Mouse (Mus musculus): ENCODE measurements at regions not wholly inside any gene's neighbourhood (a gene's known extent, or its start where the extent isn't known, plus 50 kb on each side); places are given as distances from the start of the nearest gene placed in this dataset.
A peak's percentile ranks its signal among the peaks of the same experiment; 100 is the strongest.

- Histone ChIP-seq H3K4me3 (no peak overlapping the region), H3K9ac (no peak overlapping the region), H3K36me3 (replicated peaks) (no peaks in the 10 kb centered on the region), H3K4me2 (no peak overlapping the region), H3K4me1 (no peaks in the 10 kb centered on the region), H3K27ac (no peak overlapping the region), H3K9me3 (no peaks in the 10 kb centered on the region), H3K27me3 (replicated peaks) (no peaks in the 10 kb centered on the region)
- 91% methylated on average over 2 of the region's 2 CpGs for WGBS
- no peak for ATAC-seq (replicated peaks)
Observed at GRCm38 (mm10) chr3:147325522-147325921, 473.4 kb downstream of the Ttll7 start.

GRCm38 (mm10) chr3:147334301-147334700, 482.1 kb downstream of the Ttll7 start:
- Histone ChIP-seq H3K27me3 (replicated peaks) (no peaks in the 10 kb centered on the region), H3K4me2 (no peak overlapping the region), H3K4me1 (no peaks in the 10 kb centered on the region), H3K9ac (no peak overlapping the region), H3K4me3 (no peak overlapping the region), H3K9me3 (no peaks in the 10 kb centered on the region), H3K36me3 (replicated peaks) (no peaks in the 10 kb centered on the region), H3K27ac (no peak overlapping the region)
- 73% methylated on average over 6 of the region's 6 CpGs for WGBS
- ATAC-seq (replicated peaks): no peak

- H3K9ac ChIP-seq: no peak overlapping the region
- H3K27me3 ChIP-seq (replicated peaks): no peaks in the 10 kb centered on the region
- no peak for ATAC-seq (replicated peaks)
- H3K4me1 ChIP-seq: no peaks in the 10 kb centered on the region
- no peaks in the 10 kb centered on the region for H3K9me3 ChIP-seq
- no peak overlapping the region for H3K4me3 ChIP-seq
- WGBS: 65% methylated on average over 7 of the region's 7 CpGs
- H3K36me3 ChIP-seq (replicated peaks): no peaks in the 10 kb centered on the region
- no peak overlapping the region for H3K27ac ChIP-seq
- H3K4me2 ChIP-seq: no peak overlapping the region
Observed at GRCm38 (mm10) chr3:147335286-147335685, 483.1 kb downstream of the Ttll7 start.

GRCm38 (mm10) chr3:147339427-147339826, 487.3 kb downstream of the Ttll7 start:
- no peaks in the 10 kb centered on the region for H3K4me1 ChIP-seq
- H3K27me3 ChIP-seq (replicated peaks): no peaks in the 10 kb centered on the region
- no peak overlapping the region for H3K4me3 ChIP-seq
- H3K9ac ChIP-seq: no peak overlapping the region
- H3K9me3 ChIP-seq: no peaks in the 10 kb centered on the region
- no peak overlapping the region for H3K4me2 ChIP-seq
- H3K27ac ChIP-seq: no peak overlapping the region
- WGBS: 61% methylated on average over 2 of the region's 2 CpGs
- ATAC-seq (replicated peaks): no peak
- H3K36me3 ChIP-seq (replicated peaks): no peaks in the 10 kb centered on the region

- no peaks in the 10 kb centered on the region for H3K27me3 ChIP-seq (replicated peaks)
- no peak for ATAC-seq (replicated peaks)
- H3K27ac ChIP-seq: no peak overlapping the region
- no peak overlapping the region for H3K4me3 ChIP-seq
- no peaks in the 10 kb centered on the region for H3K4me1 ChIP-seq
- no peaks in the 10 kb centered on the region for H3K9me3 ChIP-seq
- WGBS: 24% methylated on average over 5 of the region's 5 CpGs
- H3K9ac ChIP-seq: no peak overlapping the region
- H3K4me2 ChIP-seq: no peak overlapping the region
- H3K36me3 ChIP-seq (replicated peaks): no peaks in the 10 kb centered on the region
Observed at GRCm38 (mm10) chr3:147347278-147348039, 495.3 kb downstream of the Ttll7 start.

- H3K27ac ChIP-seq: no peak overlapping the region
- no peaks in the 10 kb centered on the region for H3K4me1 ChIP-seq
- no peak overlapping the region for H3K9ac ChIP-seq
- H3K36me3 ChIP-seq (replicated peaks): no peaks in the 10 kb centered on the region
- H3K9me3 ChIP-seq: no peaks in the 10 kb centered on the region
- ATAC-seq (replicated peaks): no peak
- no peak overlapping the region for H3K4me3 ChIP-seq
- 88% methylated on average over 5 of the region's 5 CpGs for WGBS
- no peak overlapping the region for H3K4me2 ChIP-seq
- H3K27me3 ChIP-seq (replicated peaks): no peaks in the 10 kb centered on the region
Observed at GRCm38 (mm10) chr3:147387077-147387476, 534.9 kb downstream of the Ttll7 start.

GRCm38 (mm10) chr3:147398298-147398697, 546.1 kb downstream of the Ttll7 start:
- Histone ChIP-seq H3K4me1 (no peaks in the 10 kb centered on the region), H3K36me3 (replicated peaks) (no peaks in the 10 kb centered on the region), H3K27ac (no peak overlapping the region), H3K4me3 (no peak overlapping the region), H3K9me3 (no peaks in the 10 kb centered on the region), H3K27me3 (replicated peaks) (no peaks in the 10 kb centered on the region), H3K9ac (no peak overlapping the region), H3K4me2 (no peak overlapping the region)
- WGBS: 31% methylated on average over 8 of the region's 8 CpGs
- ATAC-seq (replicated peaks): no peak

GRCm38 (mm10) chr3:147412274-147412673, 560.1 kb downstream of the Ttll7 start:
- no peaks in the 10 kb centered on the region for H3K36me3 ChIP-seq (replicated peaks)
- WGBS: 90% methylated on average over 4 of the region's 4 CpGs
- no peaks in the 10 kb centered on the region for H3K9me3 ChIP-seq
- no peak overlapping the region for H3K27ac ChIP-seq
- H3K4me3 ChIP-seq: no peak overlapping the region
- no peak overlapping the region for H3K4me2 ChIP-seq
- no peaks in the 10 kb centered on the region for H3K4me1 ChIP-seq
- H3K9ac ChIP-seq: no peak overlapping the region
- H3K27me3 ChIP-seq (replicated peaks): no peaks in the 10 kb centered on the region
- ATAC-seq (replicated peaks): no peak

GRCm38 (mm10) chr3:147416926-147417325, 564.8 kb downstream of the Ttll7 start:
- no peak overlapping the region for H3K9ac ChIP-seq
- ATAC-seq (replicated peaks): no peak
- 84% methylated on average over 3 of the region's 3 CpGs for WGBS
- H3K27ac ChIP-seq: no peak overlapping the region
- no peaks in the 10 kb centered on the region for H3K9me3 ChIP-seq
- no peaks in the 10 kb centered on the region for H3K27me3 ChIP-seq (replicated peaks)
- no peak overlapping the region for H3K4me3 ChIP-seq
- no peak overlapping the region for H3K4me2 ChIP-seq
- no peaks in the 10 kb centered on the region for H3K4me1 ChIP-seq
- no peaks in the 10 kb centered on the region for H3K36me3 ChIP-seq (replicated peaks)

- Histone ChIP-seq H3K27me3 (replicated peaks) (no peaks in the 10 kb centered on the region), H3K36me3 (replicated peaks) (no peaks in the 10 kb centered on the region), H3K4me1 (peaks cover 6% of the 10 kb centered on the region; the same call in 1 of the 2 replicates), H3K27ac (no peak overlapping the region), H3K9ac (no peak overlapping the region), H3K4me2 (no peak overlapping the region), H3K4me3 (no peak overlapping the region), H3K9me3 (no peaks in the 10 kb centered on the region)
- WGBS: 15% methylated on average over 3 of the region's 3 CpGs
- ATAC-seq (replicated peaks): peak; percentile 73; the same call in 1 of the 2 replicates
Observed at GRCm38 (mm10) chr3:147419129-147419528, 567.0 kb downstream of the Ttll7 start.

GRCm38 (mm10) chr3:147422196-147422595, 570.0 kb downstream of the Ttll7 start:
- H3K27me3 ChIP-seq (replicated peaks): no peaks in the 10 kb centered on the region
- no peak overlapping the region for H3K4me3 ChIP-seq
- 83% methylated on average over 5 of the region's 5 CpGs for WGBS
- H3K4me2 ChIP-seq: no peak overlapping the region
- no peaks in the 10 kb centered on the region for H3K36me3 ChIP-seq (replicated peaks)
- H3K27ac ChIP-seq: no peak overlapping the region
- ATAC-seq (replicated peaks): no peak
- no peak overlapping the region for H3K9ac ChIP-seq
- H3K4me1 ChIP-seq: peaks cover 7% of the 10 kb centered on the region; the same call in 1 of the 2 replicates
- H3K9me3 ChIP-seq: no peaks in the 10 kb centered on the region

- Histone ChIP-seq H3K4me2 (no peak overlapping the region), H3K27ac (no peak overlapping the region), H3K9ac (no peak overlapping the region), H3K36me3 (replicated peaks) (no peaks in the 10 kb centered on the region), H3K27me3 (replicated peaks) (no peaks in the 10 kb centered on the region), H3K9me3 (no peaks in the 10 kb centered on the region), H3K4me1 (peaks cover 7% of the 10 kb centered on the region; the same call in 1 of the 2 replicates), H3K4me3 (no peak overlapping the region)
- 17% methylated on average over 2 of the region's 2 CpGs for WGBS
- ATAC-seq (replicated peaks): no peak
Observed at GRCm38 (mm10) chr3:147423895-147424575, 571.9 kb downstream of the Ttll7 start.

GRCm38 (mm10) chr3:147428837-147429236, 576.7 kb downstream of the Ttll7 start:
- no peaks in the 10 kb centered on the region for H3K9me3 ChIP-seq
- no peak for ATAC-seq (replicated peaks)
- 43% methylated on average over 10 of the region's 10 CpGs for WGBS

More at GRCm38 (mm10) chr3:147428837-147429236, 576.7 kb downstream of the Ttll7 start:
- Histone ChIP-seq H3K27me3 (replicated peaks) (no peaks in the 10 kb centered on the region), H3K27ac (no peak overlapping the region), H3K4me3 (no peak overlapping the region), H3K4me1 (peaks cover 4% of the 10 kb centered on the region; the same call in 1 of the 2 replicates), H3K9ac (no peak overlapping the region), H3K4me2 (no peak overlapping the region), H3K36me3 (replicated peaks) (no peaks in the 10 kb centered on the region)
